ENCODE assay signal across 24 mouse cellular contexts in genomic region chr1:194491111-194491510, GRCm38 (mm10).
"Had no signal": no experiment of that assay in that cellular context is flagged by ENCODE, and none has a peak within 500 bp of the region (broad histone marks: within the 10 kb centered on the region; RNA-seq: fewer than 3 reads in every experiment).

No protein-coding gene starts in this region.

- H3K4me3 ChIP-seq: gastrocnemius, adult 2 months; heart, embryonic 10.5 days; heart, embryonic 12.5 days; hindbrain, embryonic 10.5 days; hindbrain, embryonic 12.5 days; intestine, embryonic 15.5 days; layer of hippocampus, adult 2 months; left cerebral cortex, adult 2 months; limb, embryonic 10.5 days; limb, embryonic 12.5 days had no signal

- H3K27ac ChIP-seq: gastrocnemius, adult 2 months; heart, embryonic 10.5 days; hindbrain, embryonic 10.5 days; hindbrain, embryonic 12.5 days; hindbrain, embryonic 14.5 days; intestine, embryonic 15.5 days; layer of hippocampus, adult 2 months; left cerebral cortex, adult 2 months; limb, embryonic 10.5 days; limb, embryonic 12.5 days had no signal

- H3K9me3 ChIP-seq: heart, embryonic 10.5 days; heart, embryonic 12.5 days; hindbrain, embryonic 10.5 days; hindbrain, embryonic 12.5 days; intestine, embryonic 15.5 days; limb, embryonic 10.5 days; limb, embryonic 12.5 days had no signal

- DNase-seq: gastrocnemius, adult 2 months; gastrocnemius, postnatal 10 days; gastrocnemius, postnatal 25 days; heart, adult 18-20 months; heart, postnatal 10 days; heart, postnatal 4 days; kidney, adult 18-20 months; kidney, adult 8-10 months; kidney, postnatal 25 days; kidney, postnatal 4 days; liver had no signal

- H3K4me2 ChIP-seq: heart, embryonic 12.5 days; hindbrain, embryonic 12.5 days; hindbrain, embryonic 14.5 days; intestine, embryonic 15.5 days; limb, embryonic 12.5 days had no signal

- H3K9ac ChIP-seq: heart, embryonic 12.5 days; hindbrain, embryonic 12.5 days; hindbrain, embryonic 14.5 days; intestine, embryonic 15.5 days; limb, embryonic 12.5 days had no signal

- H3K4me1 ChIP-seq: heart, embryonic 10.5 days; heart, embryonic 12.5 days; hindbrain, embryonic 10.5 days; hindbrain, embryonic 12.5 days; intestine, embryonic 15.5 days; limb, embryonic 10.5 days; limb, embryonic 12.5 days had no signal

- H3K27me3 ChIP-seq: heart, embryonic 12.5 days; hindbrain, embryonic 12.5 days; intestine, embryonic 15.5 days; limb, embryonic 12.5 days had no signal

- ATAC-seq: hindbrain, embryonic 16.5 days; inflammation-experienced regulatory T-cells, adult 6 months; intestine, embryonic 15.5 days; intestine, postnatal 0 days had no signal

- H3K36me3 ChIP-seq: heart, embryonic 10.5 days; heart, embryonic 12.5 days; hindbrain, embryonic 10.5 days; hindbrain, embryonic 12.5 days; intestine, embryonic 15.5 days; limb, embryonic 10.5 days; limb, embryonic 12.5 days had no signal
